8 mouse cellular contexts compared by ENCODE assay signal in genomic region chr16:55973431-55974255, GRCm38 (mm10). TPM values are rescaled to one million over a fixed set of nuclear protein-coding genes. Genes with fewer than 3 reads are reported as not detected.
DNase-seq lines count a peak whose midpoint lies in the region; ATAC-seq and TF ChIP-seq lines count a peak whose summit lies in the region.

Gene Zbtb11, plus strand, starts transcription at chr16:55973883.

- peak within 1 kb of the TSS; percentile 98 for H3K4me3 ChIP-seq in heart, embryonic 12.5 days
- peak within 1 kb of the TSS; percentile 96 for H3K4me3 ChIP-seq in kidney, postnatal 0 days (replicated peaks; ENCODE audit: low read depth, low read length)
- peak within 1 kb of the TSS; percentile 99 for H3K4me3 ChIP-seq in liver, embryonic 11.5 days (ENCODE audit: low read depth, low read length)
- peak within 1 kb of the TSS; percentile 99 for H3K4me3 ChIP-seq in stomach, embryonic 14.5 days (ENCODE audit: low read depth, low read length)

- peaks cover 35% of the 10 kb centered on the region for H3K36me3 ChIP-seq in heart, embryonic 12.5 days
- H3K36me3 ChIP-seq in kidney, postnatal 0 days (ENCODE audit: insufficient read depth, low read length) = peaks cover 21% of the 10 kb centered on the region
- H3K36me3 ChIP-seq in liver, embryonic 11.5 days (ENCODE audit: control insufficient read depth, insufficient read depth, low read length) = peaks cover 27% of the 10 kb centered on the region
- H3K36me3 ChIP-seq in stomach, embryonic 14.5 days (ENCODE audit: control insufficient read depth, insufficient read depth, low read length) = peaks cover 40% of the 10 kb centered on the region

- no peak; the same call in 1 of the 2 replicates for TF ChIP-seq CTCF in kidney, postnatal 0 days (IDR thresholded peaks at IDR 0.05; ENCODE audit: low read depth)

- ATAC-seq in erythroid progenitor cell, adult 5-6 weeks (replicated peaks; ENCODE audit: low FRiP score, poor library complexity, severe bottlenecking) = peak; percentile 95
- ATAC-seq in heart, embryonic 12.5 days (ENCODE audit: insufficient number of reproducible peaks, low FRiP score) = peak; percentile 95
- ATAC-seq in kidney, postnatal 0 days (replicated peaks; ENCODE audit: low FRiP score, low read depth) = peak; percentile 98
- ATAC-seq in liver, embryonic 11.5 days (replicated peaks; ENCODE audit: low FRiP score) = peak; percentile 93
- ATAC-seq in stomach, embryonic 14.5 days (ENCODE audit: insufficient number of reproducible peaks, insufficient read depth, low FRiP score, low read depth) = peak; percentile 98

- DNase-seq in CD4-positive helper T cell, adult 2 months (ENCODE audit: low read depth, low spot score) = peak; percentile 100
- peak; percentile 98 for DNase-seq in brain, embryonic 18.5 days (ENCODE audit: low read depth, low spot score)
- peak; percentile 99 for DNase-seq in kidney, postnatal 0 days (ENCODE audit: low spot score)
- peak; percentile 100 for DNase-seq in liver, embryonic 11.5 days (ENCODE audit: low spot score)
- DNase-seq in naive thymus-derived CD4-positive, alpha-beta T cell, adult 2 months (ENCODE audit: low read depth) = peak; percentile 100

- H3K9me3 ChIP-seq in heart, embryonic 12.5 days (replicated peaks) = no peaks in the 10 kb centered on the region
- no peaks in the 10 kb centered on the region for H3K9me3 ChIP-seq in kidney, postnatal 0 days (replicated peaks; ENCODE audit: low read length)
- no peaks in the 10 kb centered on the region for H3K9me3 ChIP-seq in liver, embryonic 11.5 days (ENCODE audit: control insufficient read depth, low read length)
- no peaks in the 10 kb centered on the region for H3K9me3 ChIP-seq in stomach, embryonic 14.5 days (ENCODE audit: control insufficient read depth, low read depth, low read length)

- H3K27ac ChIP-seq in heart, embryonic 12.5 days (ENCODE audit: poor library complexity, severe bottlenecking) = peak within 1 kb of the TSS; percentile 90
- peak within 1 kb of the TSS; percentile 97 for H3K27ac ChIP-seq in kidney, postnatal 0 days
- peak within 1 kb of the TSS; percentile 86 for H3K27ac ChIP-seq in liver, embryonic 11.5 days (ENCODE audit: low read depth, low read length)
- peak within 1 kb of the TSS; percentile 90 for H3K27ac ChIP-seq in stomach, embryonic 14.5 days (ENCODE audit: low read length)

- peak within 1 kb of the TSS; percentile 72 for H3K4me2 ChIP-seq in heart, embryonic 12.5 days
- H3K4me2 ChIP-seq in kidney, postnatal 0 days (ENCODE audit: low read length) = peak within 1 kb of the TSS; percentile 86
- peak within 1 kb of the TSS; percentile 88 for H3K4me2 ChIP-seq in liver, embryonic 11.5 days
- peak within 1 kb of the TSS; percentile 76 for H3K4me2 ChIP-seq in stomach, embryonic 14.5 days (replicated peaks; ENCODE audit: low read depth, low read length)

- no peaks in the 10 kb centered on the region for H3K27me3 ChIP-seq in heart, embryonic 12.5 days (replicated peaks)
- no peaks in the 10 kb centered on the region for H3K27me3 ChIP-seq in kidney, postnatal 0 days (ENCODE audit: insufficient read depth, low read length)
- H3K27me3 ChIP-seq in liver, embryonic 11.5 days (replicated peaks; ENCODE audit: control insufficient read depth, insufficient read depth, low read length) = no peaks in the 10 kb centered on the region
- H3K27me3 ChIP-seq in stomach, embryonic 14.5 days (ENCODE audit: control insufficient read depth, insufficient read depth, low read length) = no peaks in the 10 kb centered on the region

- peaks cover 18% of the 10 kb centered on the region for H3K4me1 ChIP-seq in heart, embryonic 12.5 days (replicated peaks)
- H3K4me1 ChIP-seq in kidney, postnatal 0 days (replicated peaks; ENCODE audit: insufficient read depth, low read length) = 0 out of 2 replicates have a peak, but pooled peaks cover 2% of the 10 kb centered on the region
- H3K4me1 ChIP-seq in liver, embryonic 11.5 days (replicated peaks; ENCODE audit: control insufficient read depth, insufficient read depth, low read length) = peaks cover 29% of the 10 kb centered on the region
- H3K4me1 ChIP-seq in stomach, embryonic 14.5 days (ENCODE audit: control insufficient read depth, insufficient read depth, low read length) = peaks cover 7% of the 10 kb centered on the region

- H3K9ac ChIP-seq in heart, embryonic 12.5 days = peak within 1 kb of the TSS; percentile 95
- peak within 1 kb of the TSS; percentile 84 for H3K9ac ChIP-seq in kidney, postnatal 0 days (ENCODE audit: low read depth, low read length)
- peak within 1 kb of the TSS; percentile 96 for H3K9ac ChIP-seq in liver, embryonic 11.5 days (ENCODE audit: low read depth, low read length)
- H3K9ac ChIP-seq in stomach, embryonic 14.5 days (replicated peaks; ENCODE audit: low read depth, low read length) = peak within 1 kb of the TSS; percentile 89

- under 1% methylated on average over 77 of the region's 86 CpGs for WGBS in heart, embryonic 12.5 days
- under 1% methylated on average over 83 of the region's 86 CpGs for WGBS in kidney, postnatal 0 days
- under 1% methylated on average over 77 of the region's 86 CpGs for WGBS in liver, embryonic 11.5 days
- WGBS in stomach, embryonic 14.5 days = 0% methylated on average over 83 of the region's 86 CpGs

RNA-seq across cellular contexts. Expression of gene Zbtb11, which starts in this region (rescaled TPM):
- 25.6 and 26.7 TPM in 2 replicates for total RNA-seq in erythroid progenitor cell, adult 5-6 weeks (2015; ENCODE audit: low replicate concordance)
- 37.4 and 39.4 TPM in 2 replicates for total RNA-seq in erythroid progenitor cell, adult 5-6 weeks (2017; ENCODE audit: low replicate concordance)
- polyA plus RNA-seq in heart, embryonic 12.5 days (2016; fragmentation: Nextera tagmentation; extraction: Ambion mirVana) = 14.2 and 17.3 TPM in 2 replicates
- polyA plus RNA-seq in kidney, postnatal 0 days (2015; fragmentation: Nextera tagmentation; extraction: Ambion mirVana) = 12.1 TPM in 2 replicates
- 21.7 and 23.5 TPM in 2 replicates for polyA plus RNA-seq in liver, embryonic 11.5 days (2014; fragmentation: Nextera tagmentation; extraction: Ambion mirVana)
- polyA plus RNA-seq in stomach, embryonic 14.5 days (2014; fragmentation: Nextera tagmentation; extraction: Ambion mirVana) = 20.9 and 22.3 TPM in 2 replicates

Comparison
In these comparisons a context has a peak if more than half of its experiments do, and no peak if none do; other contexts are left out.
1. Peak in every context shown above with its lines: DNase-seq, ATAC-seq, H3K4me3 ChIP-seq and H3K27ac ChIP-seq.